Mouse (Mus musculus) hindbrain, embryonic 15.5 days (tissue): ENCODE results near the gene L3mbtl4. TPM values are rescaled to one million over a fixed set of nuclear protein-coding genes. Genes with fewer than 3 reads are reported as not detected.

ENCODE experiments used
- ATAC-seq: fragments of 200-750 bp; cut with Nextera tagmentation; 2 replicates; pipeline ENCODE4 v1.8.0; 2017; ENCODE audit warnings: low read depth, moderate number of reproducible peaks, moderate TSS enrichment; ENCODE audit not compliant: low FRiP score
- H3K27ac ChIP-seq: fragments of 300-500 bp; sonication (generic); replicated peaks from 2 replicates; pipeline ENCODE4 v1.5.1; 2015; ENCODE audit warnings: mild to moderate bottlenecking, inconsistent platforms
- H3K27me3 ChIP-seq: fragments of 300-500 bp; sonication (generic); 2 replicates; pipeline ENCODE4 v1.6.1; 2015; ENCODE audit warnings: control low read depth, inconsistent platforms
- H3K36me3 ChIP-seq: fragments of 300-500 bp; sonication (generic); 2 replicates; pipeline ENCODE4 v1.6.1; 2015; ENCODE audit warnings: control low read depth, inconsistent platforms
- H3K4me1 ChIP-seq: fragments of 300-500 bp; sonication (generic); replicated peaks from 2 replicates; pipeline ENCODE4 v1.6.1; 2015; ENCODE audit warnings: control low read depth, inconsistent platforms
- H3K4me2 ChIP-seq: fragments of 300-500 bp; sonication (generic); 2 replicates; pipeline ENCODE4 v1.6.1; 2015; ENCODE audit warnings: moderate library complexity, mild to moderate bottlenecking, inconsistent platforms
- H3K4me3 ChIP-seq: fragments of 300-500 bp; sonication (generic); 2 replicates; pipeline ENCODE4 v1.5.1; 2015; ENCODE audit warnings: mild to moderate bottlenecking, inconsistent platforms
- H3K9ac ChIP-seq: fragments of 300-500 bp; sonication (generic); 2 replicates; pipeline ENCODE4 v1.6.1; 2015; ENCODE audit warnings: inconsistent platforms
- H3K9me3 ChIP-seq: fragments of 300-500 bp; sonication (generic); 2 replicates; pipeline ENCODE4 v1.6.1; 2016; ENCODE audit warnings: control low read depth, inconsistent platforms
- WGBS: fragments of 180-500 bp; shearing (Covaris S2); methylation state at CpG from one replicate; pipeline ENCODE4 v1.1.7; 2015; 5-methylcytosine and 5-hydroxymethylcytosine counted together
- polyA plus RNA-seq: library from polyadenylated mRNA; unstranded; fragments of >200 nt; fragmentation: Nextera tagmentation; extraction: Ambion mirVana; gene quantifications from 2 replicates; pipeline ENCODE4 v1.2.1, GENCODE M21; 2015

Gene L3mbtl4
- polyA plus RNA-seq, 1 experiment from 2014 or later: 4.5 TPM

DNA sequence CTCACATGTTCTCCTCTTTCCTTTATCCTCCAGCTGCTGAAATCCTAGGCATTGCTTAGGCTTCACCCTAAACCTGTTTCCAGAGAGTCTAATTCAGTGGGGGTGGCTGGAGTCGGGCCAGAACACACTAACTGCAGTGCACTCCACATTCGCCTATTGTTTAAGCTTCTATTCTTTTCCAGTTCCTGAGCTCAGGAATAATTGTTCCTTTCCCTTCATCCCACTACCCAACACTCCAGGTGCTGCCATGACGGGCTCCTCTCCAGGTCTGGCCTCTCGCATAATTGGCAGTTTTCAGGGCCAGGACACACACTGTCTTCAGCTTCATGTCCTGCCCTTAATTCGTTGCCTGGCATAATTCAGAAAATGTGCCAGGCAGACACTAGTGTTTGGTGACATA, 437.1 kb downstream of the L3mbtl4 start:
- WGBS: 73% methylated on average over 5 of the region's 5 CpGs
- no peak for ATAC-seq

DNA sequence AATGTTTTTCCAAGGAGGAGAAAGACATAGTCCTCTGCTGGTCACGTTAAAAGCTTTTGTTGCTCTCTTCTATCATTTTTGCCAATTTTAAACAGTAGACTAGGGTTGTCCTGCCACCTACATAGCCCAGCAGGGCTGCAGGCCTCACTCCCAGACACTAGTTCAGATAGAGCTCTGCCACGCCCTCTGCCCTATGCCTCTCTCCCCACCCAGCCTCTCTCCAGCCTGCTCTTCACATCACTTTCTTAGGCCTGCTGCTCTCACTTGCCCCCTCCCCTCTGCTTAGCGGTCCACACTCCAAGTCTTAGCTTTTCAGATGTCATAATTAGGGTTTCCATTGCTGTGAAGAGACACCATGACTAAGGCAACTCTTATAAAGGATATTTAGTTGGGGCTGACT, 437.8 kb downstream of the L3mbtl4 start:
- H3K4me1 ChIP-seq: no peaks in the 10 kb centered on the region
- no peak overlapping the region for H3K4me2 ChIP-seq
- H3K9ac ChIP-seq: no peak overlapping the region
- H3K9me3 ChIP-seq: no peaks in the 10 kb centered on the region
- no peak overlapping the region for H3K27ac ChIP-seq
- ATAC-seq: no peak
- H3K36me3 ChIP-seq: no peaks in the 10 kb centered on the region
- no peak overlapping the region for H3K4me3 ChIP-seq
- WGBS: 83% methylated on average over 3 of the region's 3 CpGs
- no peaks in the 10 kb centered on the region for H3K27me3 ChIP-seq

More for the DNA sequence above, 437.1 kb downstream of the L3mbtl4 start:
- Histone ChIP-seq H3K9me3 (no peaks in the 10 kb centered on the region), H3K4me3 (no peak overlapping the region), H3K4me1 (no peaks in the 10 kb centered on the region), H3K9ac (no peak overlapping the region), H3K27me3 (no peaks in the 10 kb centered on the region), H3K4me2 (no peak overlapping the region), H3K27ac (no peak overlapping the region), H3K36me3 (no peaks in the 10 kb centered on the region)

DNA sequence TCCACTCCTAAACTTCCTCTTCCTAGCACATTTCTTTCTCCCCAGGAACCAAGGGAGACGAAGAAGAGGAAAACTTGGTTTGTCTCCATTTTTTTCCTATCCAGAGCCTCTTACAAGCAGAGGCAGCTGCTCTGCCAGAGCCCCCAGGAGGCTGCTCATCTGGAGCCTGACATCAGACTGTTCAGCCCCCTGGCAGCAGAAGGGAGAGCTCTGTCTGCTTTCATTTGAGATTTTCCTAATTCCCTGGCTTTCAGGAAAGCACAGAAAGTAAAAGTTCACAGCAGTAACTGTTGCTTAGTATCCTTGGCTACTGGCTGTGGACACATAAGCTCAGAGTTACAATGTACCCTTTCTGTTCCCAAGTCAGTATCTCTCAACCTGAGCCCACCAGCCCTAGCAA, 474.7 kb downstream of the L3mbtl4 start:
- ATAC-seq: no peak
- Histone ChIP-seq H3K9me3 (no peaks in the 10 kb centered on the region), H3K4me2 (no peak overlapping the region), H3K27ac (no peak overlapping the region), H3K4me3 (no peak overlapping the region), H3K4me1 (peaks cover 11% of the 10 kb centered on the region; the same call in 1 of the 2 replicates), H3K36me3 (no peaks in the 10 kb centered on the region), H3K27me3 (no peaks in the 10 kb centered on the region), H3K9ac (no peak overlapping the region)
- WGBS: 65% methylated on average over 1 of the region's 1 CpGs

DNA sequence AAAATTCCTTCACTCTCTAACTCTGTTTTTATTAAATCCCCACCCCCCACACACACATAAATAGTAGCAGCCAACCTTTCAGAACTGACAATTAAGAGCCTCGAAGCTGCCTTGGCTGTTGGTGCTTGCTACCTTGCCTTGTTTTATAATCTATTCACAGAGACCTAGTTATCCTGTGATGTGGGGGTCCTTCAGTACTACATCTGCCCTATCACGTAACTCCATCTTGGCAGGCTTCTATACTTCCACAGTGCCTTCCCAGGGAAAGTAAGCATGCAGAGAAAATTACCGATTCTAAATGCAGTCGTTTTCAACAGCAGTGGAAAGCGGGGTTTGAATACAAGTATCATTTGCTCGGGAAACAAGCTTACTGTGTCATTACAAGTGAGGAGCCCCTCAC, 476.9 kb downstream of the L3mbtl4 start:
- ATAC-seq: no peak
- Histone ChIP-seq H3K27ac (no peak overlapping the region), H3K4me3 (no peak overlapping the region), H3K36me3 (no peaks in the 10 kb centered on the region), H3K4me1 (peaks cover 11% of the 10 kb centered on the region; the same call in 1 of the 2 replicates), H3K9me3 (no peaks in the 10 kb centered on the region), H3K4me2 (no peak overlapping the region), H3K9ac (no peak overlapping the region), H3K27me3 (no peaks in the 10 kb centered on the region)
- 71% methylated on average over 6 of the region's 6 CpGs for WGBS

DNA sequence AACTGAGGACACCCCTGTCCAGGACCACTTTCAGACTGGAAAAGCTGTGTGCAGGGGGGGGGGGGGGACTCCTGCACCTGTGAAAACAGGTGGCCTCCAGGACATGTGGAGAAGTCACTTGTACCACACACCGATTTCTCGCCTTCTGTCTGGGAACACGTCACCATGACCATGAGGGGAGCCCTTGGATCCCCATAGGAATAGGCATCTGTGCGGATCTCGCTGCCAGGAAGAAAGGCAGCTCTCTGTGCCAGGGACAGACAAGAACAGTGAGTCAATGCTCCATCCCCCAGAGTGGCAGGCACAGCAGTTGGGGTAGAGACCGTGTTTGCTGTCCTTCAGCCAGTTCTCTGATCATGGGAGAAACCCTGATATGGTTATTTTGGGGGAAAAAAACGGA, 479.5 kb downstream of the L3mbtl4 start:
- H3K4me2 ChIP-seq: no peak overlapping the region
- ATAC-seq: no peak
- no peaks in the 10 kb centered on the region for H3K9me3 ChIP-seq
- no peak overlapping the region for H3K9ac ChIP-seq
- peaks cover 7% of the 10 kb centered on the region; the same call in 1 of the 2 replicates for H3K4me1 ChIP-seq
- H3K27ac ChIP-seq: no peak overlapping the region
- no peaks in the 10 kb centered on the region for H3K36me3 ChIP-seq
- no peaks in the 10 kb centered on the region for H3K27me3 ChIP-seq
- 70% methylated on average over 7 of the region's 7 CpGs for WGBS
- no peak overlapping the region for H3K4me3 ChIP-seq

DNA sequence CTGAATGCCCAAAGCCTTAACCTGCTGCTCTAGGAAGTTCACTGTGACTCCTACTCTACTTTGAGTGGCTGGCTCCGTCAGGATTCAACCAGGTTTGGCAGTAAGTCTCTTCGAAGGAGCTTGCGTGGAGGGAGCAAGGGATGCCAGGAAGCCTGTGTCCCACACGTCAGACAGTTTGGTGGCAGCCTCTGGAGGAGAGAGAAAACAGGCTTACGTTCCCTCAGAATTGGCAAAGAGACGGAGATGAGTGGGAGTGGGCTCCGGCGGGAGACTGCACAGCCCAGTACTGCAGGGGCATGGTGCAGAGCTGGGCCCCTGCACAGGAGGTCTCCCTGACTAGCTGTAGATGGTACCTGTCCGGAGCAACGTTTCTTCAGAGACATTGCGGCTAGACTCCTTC, 481.2 kb downstream of the L3mbtl4 start:
- no peak for ATAC-seq
- Histone ChIP-seq H3K27ac (no peak overlapping the region), H3K4me2 (no peak overlapping the region), H3K4me3 (no peak overlapping the region), H3K4me1 (0 out of 2 replicates have a peak, but pooled peaks cover 5% of the 10 kb centered on the region), H3K9me3 (no peaks in the 10 kb centered on the region), H3K9ac (no peak overlapping the region), H3K36me3 (no peaks in the 10 kb centered on the region), H3K27me3 (no peaks in the 10 kb centered on the region)
- 90% methylated on average over 11 of the region's 11 CpGs for WGBS

DNA sequence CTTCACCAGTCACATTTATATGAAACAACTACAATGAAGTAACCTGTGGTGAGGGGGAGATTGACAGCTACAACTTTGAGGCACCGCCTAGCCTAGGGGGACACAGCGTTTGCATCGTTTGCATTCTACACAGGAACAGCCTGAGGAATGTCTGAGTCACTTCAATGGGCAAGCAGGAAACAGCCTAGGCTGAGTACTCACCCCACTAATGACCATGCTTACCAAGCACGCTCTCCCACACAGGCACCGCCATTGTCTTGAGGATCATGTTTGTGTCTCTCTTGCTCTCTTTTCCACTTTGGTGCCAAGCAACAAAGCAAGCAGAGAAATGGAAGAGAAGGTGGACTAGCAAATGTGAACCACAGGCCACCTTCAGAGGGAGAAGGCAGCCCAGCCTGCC, 484.8 kb downstream of the L3mbtl4 start:
- Histone ChIP-seq H3K9me3 (no peaks in the 10 kb centered on the region), H3K4me3 (no peak overlapping the region), H3K4me1 (no peaks in the 10 kb centered on the region), H3K4me2 (no peak overlapping the region), H3K27me3 (no peaks in the 10 kb centered on the region), H3K9ac (no peak overlapping the region), H3K36me3 (no peaks in the 10 kb centered on the region), H3K27ac (no peak overlapping the region)
- ATAC-seq: no peak
- WGBS: 63% methylated on average over 5 of the region's 5 CpGs

DNA sequence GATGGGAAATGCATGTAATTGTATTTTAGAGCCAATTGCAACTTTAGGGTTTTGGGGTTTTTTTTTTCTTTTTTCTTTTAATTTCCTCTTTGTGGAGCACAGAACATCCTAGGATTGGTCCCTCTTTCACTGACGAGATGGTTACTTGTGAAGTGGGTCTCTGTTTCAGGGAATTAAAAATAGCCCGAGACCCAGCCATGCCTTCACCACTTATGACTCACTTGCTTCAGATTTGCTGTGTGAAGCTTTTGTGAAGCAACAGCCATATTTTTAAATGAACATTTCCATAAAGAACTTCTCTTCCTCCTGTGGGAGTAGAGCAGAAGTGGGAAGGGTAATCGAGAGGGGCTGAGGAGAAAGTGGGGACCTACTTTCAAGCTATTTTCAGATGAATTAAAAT, 485.3 kb downstream of the L3mbtl4 start:
- Histone ChIP-seq H3K36me3 (no peaks in the 10 kb centered on the region), H3K4me2 (no peak overlapping the region), H3K27me3 (no peaks in the 10 kb centered on the region), H3K9me3 (no peaks in the 10 kb centered on the region), H3K4me1 (no peaks in the 10 kb centered on the region), H3K4me3 (no peak overlapping the region), H3K27ac (no peak overlapping the region), H3K9ac (no peak overlapping the region)
- 91% methylated on average over 3 of the region's 3 CpGs for WGBS
- no peak for ATAC-seq

DNA sequence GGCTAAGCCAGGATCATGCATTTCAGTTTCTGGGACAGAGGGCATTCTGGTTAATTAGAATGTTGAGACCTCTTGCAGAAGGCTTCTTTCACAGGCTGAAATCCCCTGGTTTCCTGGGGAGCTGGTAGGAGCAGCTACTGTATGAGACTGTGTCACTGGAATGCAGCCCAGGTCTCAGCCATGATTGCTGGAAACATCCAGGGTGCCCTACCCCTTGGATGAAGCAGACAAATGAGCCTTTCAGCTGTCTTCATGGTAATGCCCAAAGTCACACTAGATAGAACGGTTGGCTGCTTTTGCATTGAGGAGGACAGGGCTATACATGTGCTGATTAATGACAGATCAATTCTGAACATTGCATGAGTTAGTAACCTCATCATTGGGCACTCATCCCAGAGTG, 486.4 kb downstream of the L3mbtl4 start:
- H3K9ac ChIP-seq: no peak overlapping the region
- no peaks in the 10 kb centered on the region for H3K4me1 ChIP-seq
- no peaks in the 10 kb centered on the region for H3K9me3 ChIP-seq
- H3K4me3 ChIP-seq: no peak overlapping the region
- no peak overlapping the region for H3K27ac ChIP-seq
- no peak for ATAC-seq
- no peak overlapping the region for H3K4me2 ChIP-seq
- WGBS: 57% methylated on average over 1 of the region's 1 CpGs
- no peaks in the 10 kb centered on the region for H3K36me3 ChIP-seq
- H3K27me3 ChIP-seq: no peaks in the 10 kb centered on the region

DNA sequence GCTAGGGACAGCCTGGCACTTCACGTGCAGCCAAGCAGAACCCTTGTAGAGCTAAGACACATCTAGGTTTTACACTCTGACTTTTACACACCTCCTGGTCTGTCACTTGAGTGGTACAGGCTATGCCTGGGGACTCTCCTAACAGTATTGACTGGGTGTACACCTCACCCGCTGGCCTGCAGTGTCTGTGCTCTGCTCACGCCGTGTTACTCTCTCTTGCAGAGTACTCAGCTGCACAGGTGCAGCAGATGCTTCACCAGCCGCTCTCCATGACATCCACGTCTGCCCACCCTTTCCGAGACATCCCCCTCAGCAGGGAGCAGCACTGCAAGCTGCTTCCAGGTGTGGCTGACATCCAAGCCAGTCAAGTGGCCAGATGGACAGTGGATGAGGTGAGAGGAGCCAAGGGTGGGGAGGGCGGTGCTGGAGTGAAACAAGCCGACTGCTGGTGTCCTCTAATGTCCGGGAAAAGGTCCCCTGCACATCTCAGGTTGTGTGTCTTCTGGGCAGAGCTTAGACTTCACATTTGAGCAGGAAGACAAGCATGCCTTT, 490.8 kb downstream of the L3mbtl4 start:
- no peak overlapping the region for H3K27ac ChIP-seq
- H3K36me3 ChIP-seq: no peaks in the 10 kb centered on the region
- no peaks in the 10 kb centered on the region for H3K27me3 ChIP-seq
- H3K9ac ChIP-seq: no peak overlapping the region
- H3K9me3 ChIP-seq: no peaks in the 10 kb centered on the region
- H3K4me2 ChIP-seq: no peak overlapping the region
- ATAC-seq: peak; percentile 45
- H3K4me3 ChIP-seq: no peak overlapping the region
- H3K4me1 ChIP-seq: no peaks in the 10 kb centered on the region
- 82% methylated on average over 10 of the region's 10 CpGs for WGBS

DNA sequence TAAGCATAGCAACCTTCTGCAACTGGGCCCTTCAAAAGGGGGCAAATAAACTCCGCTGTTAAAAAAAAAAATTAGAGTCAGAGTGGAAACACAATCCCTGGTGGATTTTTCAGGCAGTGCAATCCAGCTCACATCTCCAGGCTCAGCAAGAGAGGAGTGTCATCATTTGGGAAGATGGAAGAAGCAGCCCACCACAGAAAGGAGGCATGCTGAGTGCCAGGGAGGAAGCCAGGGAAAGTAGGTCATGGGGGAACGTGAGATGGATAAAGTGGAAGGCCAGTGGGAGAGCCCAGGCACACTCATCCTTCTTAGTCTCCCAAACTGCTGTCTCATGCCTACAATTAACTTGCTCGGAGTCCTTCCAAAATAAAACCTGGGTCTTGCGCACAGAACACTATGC, 496.0 kb downstream of the L3mbtl4 start:
- Histone ChIP-seq H3K9ac (no peak overlapping the region), H3K4me2 (no peak overlapping the region), H3K9me3 (no peaks in the 10 kb centered on the region), H3K4me1 (no peaks in the 10 kb centered on the region; the same call in 1 of the 2 replicates), H3K36me3 (no peaks in the 10 kb centered on the region), H3K27ac (no peak overlapping the region), H3K4me3 (no peak overlapping the region), H3K27me3 (no peaks in the 10 kb centered on the region)
- ATAC-seq: peak; percentile 44; the same call in 1 of the 2 replicates
- WGBS: 73% methylated on average over 4 of the region's 4 CpGs

DNA sequence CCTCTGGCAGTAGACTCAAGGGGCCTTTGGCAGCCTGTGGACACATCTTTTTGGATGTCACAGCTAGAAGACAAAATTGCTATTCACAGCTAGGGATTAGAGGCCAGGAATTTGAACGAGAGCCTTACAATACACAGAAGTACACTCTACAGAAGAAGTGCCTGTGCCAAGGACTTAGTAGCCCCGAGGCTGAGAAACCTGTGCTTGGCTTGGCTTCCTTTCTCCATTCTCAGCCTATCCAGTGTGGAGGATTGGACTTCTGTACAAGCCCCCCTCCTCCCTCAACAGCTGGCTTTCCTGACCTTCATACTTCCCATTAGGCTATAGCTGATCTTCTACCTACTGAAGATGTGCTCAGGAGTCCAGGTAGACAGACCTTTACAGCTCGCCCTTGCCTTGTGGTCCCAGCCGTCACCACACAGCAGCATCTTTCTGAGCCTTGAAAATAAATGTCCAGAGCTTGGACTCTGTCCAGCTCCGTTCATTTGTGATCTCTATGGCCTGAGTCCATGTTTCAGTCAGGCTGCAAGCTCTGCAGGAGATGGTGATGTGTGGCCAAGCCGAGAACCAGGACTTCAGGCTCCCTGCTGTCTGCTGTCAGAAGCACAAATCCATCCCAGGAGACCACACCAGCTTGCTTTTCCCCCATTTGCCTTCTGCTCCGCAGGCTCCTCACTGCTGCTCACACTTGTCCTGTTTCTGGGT, 497.6 kb downstream of the L3mbtl4 start:
- H3K27me3 ChIP-seq: no peaks in the 10 kb centered on the region
- peak; percentile 40; the same call in 1 of the 2 replicates for ATAC-seq
- H3K4me1 ChIP-seq: no peaks in the 10 kb centered on the region; the same call in 1 of the 2 replicates
- H3K9ac ChIP-seq: no peak overlapping the region
- H3K4me3 ChIP-seq: no peak overlapping the region
- H3K36me3 ChIP-seq: no peaks in the 10 kb centered on the region
- WGBS: 49% methylated on average over 7 of the region's 7 CpGs
- H3K27ac ChIP-seq: no peak overlapping the region
- H3K4me2 ChIP-seq: no peak overlapping the region
- H3K9me3 ChIP-seq: no peaks in the 10 kb centered on the region

DNA sequence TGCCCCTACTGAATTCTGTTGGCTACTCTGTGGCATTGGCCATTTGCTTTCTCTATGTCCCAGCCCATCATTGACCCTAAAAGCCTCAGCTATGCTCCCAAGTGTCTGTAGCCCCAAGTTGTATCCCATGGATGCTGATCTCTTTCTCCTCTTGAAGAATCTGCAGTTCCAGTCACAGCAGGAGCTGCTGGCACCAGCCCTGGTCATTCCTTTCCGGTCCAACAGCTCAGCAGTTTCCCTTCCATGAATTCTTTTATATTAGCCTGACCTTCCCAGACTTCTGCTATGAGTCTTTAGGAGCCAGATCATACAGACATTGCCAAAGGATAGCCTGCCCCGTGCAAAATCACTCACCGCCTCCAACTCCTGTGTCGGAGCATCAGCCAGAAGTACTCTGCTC, 520.1 kb downstream of the L3mbtl4 start:
- H3K4me1 ChIP-seq: no peaks in the 10 kb centered on the region
- no peak overlapping the region for H3K27ac ChIP-seq
- no peak overlapping the region for H3K9ac ChIP-seq
- no peak for ATAC-seq
- H3K4me2 ChIP-seq: no peak overlapping the region
- WGBS: 85% methylated on average over 4 of the region's 4 CpGs
- no peaks in the 10 kb centered on the region for H3K36me3 ChIP-seq
- no peaks in the 10 kb centered on the region for H3K27me3 ChIP-seq
- no peaks in the 10 kb centered on the region for H3K9me3 ChIP-seq
- no peak overlapping the region for H3K4me3 ChIP-seq
